Mouse (Mus musculus) kidney, embryonic 15.5 days (tissue): ENCODE data around the gene Clpsl2. TPM values are rescaled to one million over a fixed set of nuclear protein-coding genes. Genes with fewer than 3 reads are reported as not detected.

ENCODE experiments used
- ATAC-seq: fragments of 200-750 bp; cut with Nextera tagmentation; replicated peaks from 2 replicates; pipeline ENCODE4 v1.8.0; 2017; ENCODE audit warnings: moderate TSS enrichment; ENCODE audit not compliant: low FRiP score
- H3K27ac ChIP-seq: fragments of 300-500 bp; sonication (generic); 2 replicates; pipeline ENCODE4 v1.5.1; 2015; ENCODE audit warnings: mild to moderate bottlenecking, inconsistent platforms
- H3K27me3 ChIP-seq: fragments of 300-500 bp; sonication (generic); 2 replicates; pipeline ENCODE4 v1.6.1; 2015; ENCODE audit warnings: inconsistent platforms
- H3K36me3 ChIP-seq: fragments of 300-500 bp; sonication (generic); 2 replicates; pipeline ENCODE4 v1.6.1; 2015; ENCODE audit warnings: inconsistent platforms
- H3K4me1 ChIP-seq: fragments of 300-500 bp; sonication (generic); 2 replicates; pipeline ENCODE4 v1.6.1; 2015; ENCODE audit warnings: inconsistent platforms
- H3K4me2 ChIP-seq: fragments of 300-500 bp; sonication (generic); 2 replicates; pipeline ENCODE4 v1.6.1; 2015; ENCODE audit warnings: moderate library complexity, mild to moderate bottlenecking, inconsistent platforms
- H3K4me3 ChIP-seq: fragments of 300-500 bp; sonication (generic); replicated peaks from 2 replicates; pipeline ENCODE4 v1.5.1; 2015; ENCODE audit warnings: mild to moderate bottlenecking, inconsistent platforms
- H3K9ac ChIP-seq: fragments of 300-500 bp; sonication (generic); 2 replicates; pipeline ENCODE4 v1.6.1; 2015; ENCODE audit warnings: mild to moderate bottlenecking, inconsistent platforms
- H3K9me3 ChIP-seq: fragments of 300-500 bp; sonication (generic); replicated peaks from 2 replicates; pipeline ENCODE4 v1.6.1; 2016; ENCODE audit warnings: inconsistent platforms
- WGBS: fragments of 180-500 bp; shearing (Covaris S2); methylation state at CpG from one replicate; pipeline ENCODE4 v1.1.7; 2015; ENCODE audit warnings: mixed read lengths; 5-methylcytosine and 5-hydroxymethylcytosine counted together
- polyA plus RNA-seq: library from polyadenylated mRNA; unstranded; fragments of >200 nt; fragmentation: Nextera tagmentation; extraction: Ambion mirVana; gene quantifications from 2 replicates; pipeline ENCODE4 v1.2.1, GENCODE M21; 2015

The Clpsl2 gene
- polyA plus RNA-seq, 1 experiment from 2014 or later = not detected

- Histone ChIP-seq H3K4me2 (no peak overlapping the region), H3K36me3 (no peaks in the 10 kb centered on the region), H3K9ac (no peak overlapping the region), H3K9me3 (no peaks in the 10 kb centered on the region), H3K27ac (peak overlapping the region; percentile 1; the same call in 1 of the 2 replicates), H3K4me3 (no peak overlapping the region), H3K27me3 (no peaks in the 10 kb centered on the region), H3K4me1 (peaks cover 74% of the 10 kb centered on the region)
- 50% methylated on average over 7 of the region's 7 CpGs for WGBS
- no peak for ATAC-seq
Measured at GRCm38 (mm10) chr17:28513844-28514243, 35.4 kb upstream of the Clpsl2 start.

GRCm38 (mm10) chr17:28514555-28514954 is 34.7 kb upstream of the Clpsl2 start:
- Histone ChIP-seq H3K4me1 (peaks cover 77% of the 10 kb centered on the region), H3K27me3 (no peaks in the 10 kb centered on the region), H3K4me3 (no peak overlapping the region), H3K9me3 (no peaks in the 10 kb centered on the region), H3K27ac (no peak overlapping the region), H3K36me3 (no peaks in the 10 kb centered on the region), H3K4me2 (no peak overlapping the region), H3K9ac (no peak overlapping the region)
- no peak for ATAC-seq
- whole genome bisulfite sequencing = 65% methylated on average over 5 of the region's 5 CpGs

- Histone ChIP-seq H3K4me2 (no peak overlapping the region), H3K27me3 (0 out of 2 replicates have a peak, but pooled peaks cover 2% of the 10 kb centered on the region), H3K4me3 (no peak overlapping the region), H3K9me3 (no peaks in the 10 kb centered on the region), H3K36me3 (no peaks in the 10 kb centered on the region), H3K4me1 (peaks cover 68% of the 10 kb centered on the region), H3K9ac (no peak overlapping the region), H3K27ac (no peak overlapping the region)
- WGBS = 59% methylated on average over 10 of the region's 10 CpGs
- ATAC-seq = no peak
Measured at GRCm38 (mm10) chr17:28515431-28516341, 33.5 kb upstream of the Clpsl2 start.

- Histone ChIP-seq H3K27me3 (peaks cover 9% of the 10 kb centered on the region; the same call in 1 of the 2 replicates), H3K36me3 (no peaks in the 10 kb centered on the region), H3K27ac (peak overlapping the region; percentile 80; the same call in 1 of the 2 replicates), H3K9ac (0 out of 2 replicates have a peak overlapping the region, but pooled peaks have one; percentile 49), H3K4me3 (no peak overlapping the region), H3K4me2 (peak overlapping the region; percentile 85), H3K9me3 (no peaks in the 10 kb centered on the region), H3K4me1 (peaks cover 61% of the 10 kb centered on the region)
- no peak for ATAC-seq
- 64% methylated on average over 4 of the region's 4 CpGs for WGBS
Measured at GRCm38 (mm10) chr17:28516881-28517280, 32.3 kb upstream of the Clpsl2 start.

- no peaks in the 10 kb centered on the region for H3K36me3 ChIP-seq
- peaks cover 60% of the 10 kb centered on the region for H3K4me1 ChIP-seq
- ATAC-seq = 0 out of 2 replicates have a peak, but pooled peaks have one; percentile 34
- H3K9ac ChIP-seq = peak within 1 kb of the TSS; percentile 49
- H3K27ac ChIP-seq = peak within 1 kb of the TSS; percentile 80
- H3K4me2 ChIP-seq = peak within 1 kb of the TSS; percentile 85
- H3K9me3 ChIP-seq = no peaks in the 10 kb centered on the region
- H3K27me3 ChIP-seq = peaks cover 9% of the 10 kb centered on the region; the same call in 1 of the 2 replicates
- WGBS = 3% methylated on average over 16 of the region's 16 CpGs
- peak within 1 kb of the TSS; percentile 48 for H3K4me3 ChIP-seq
Measured at GRCm38 (mm10) chr17:28517441-28517955, 31.7 kb upstream of the Clpsl2 start, which contains the start of gene Fkbp5. TSS of gene Fkbp5 (minus strand) at chr17:28517527.

- Histone ChIP-seq H3K4me3 (peak overlapping the region; percentile 48), H3K9me3 (no peaks in the 10 kb centered on the region), H3K36me3 (no peaks in the 10 kb centered on the region), H3K4me1 (peaks cover 59% of the 10 kb centered on the region), H3K9ac (peak overlapping the region; percentile 49), H3K27me3 (peaks cover 9% of the 10 kb centered on the region; the same call in 1 of the 2 replicates), H3K27ac (peak overlapping the region; percentile 80), H3K4me2 (peak overlapping the region; percentile 85)
- whole genome bisulfite sequencing = under 1% methylated on average over 46 of the region's 46 CpGs
- peak; percentile 57 for ATAC-seq
Measured at GRCm38 (mm10) chr17:28517956-28518614, 31.1 kb upstream of the Clpsl2 start.

GRCm38 (mm10) chr17:28518615-28519071 is 30.6 kb upstream of the Clpsl2 start:
- peaks cover 64% of the 10 kb centered on the region for H3K4me1 ChIP-seq
- no peak for ATAC-seq
- H3K9me3 ChIP-seq = no peaks in the 10 kb centered on the region
- WGBS = 17% methylated on average over 8 of the region's 8 CpGs
- H3K27me3 ChIP-seq = peaks cover 9% of the 10 kb centered on the region; the same call in 1 of the 2 replicates
- H3K36me3 ChIP-seq = no peaks in the 10 kb centered on the region
- peak overlapping the region; percentile 80 for H3K27ac ChIP-seq
- peak overlapping the region; percentile 85 for H3K4me2 ChIP-seq
- H3K9ac ChIP-seq = peak overlapping the region; percentile 49
- H3K4me3 ChIP-seq = peak overlapping the region; percentile 48

GRCm38 (mm10) chr17:28519827-28520226 is 29.4 kb upstream of the Clpsl2 start:
- no peaks in the 10 kb centered on the region for H3K9me3 ChIP-seq
- no peak overlapping the region for H3K4me3 ChIP-seq
- WGBS = 94% methylated on average over 3 of the region's 3 CpGs
- H3K9ac ChIP-seq = no peak overlapping the region
- H3K27me3 ChIP-seq = peaks cover 9% of the 10 kb centered on the region; the same call in 1 of the 2 replicates
- no peaks in the 10 kb centered on the region for H3K36me3 ChIP-seq
- H3K27ac ChIP-seq = no peak overlapping the region
- no peak overlapping the region for H3K4me2 ChIP-seq
- H3K4me1 ChIP-seq = peaks cover 59% of the 10 kb centered on the region
- no peak for ATAC-seq

GRCm38 (mm10) chr17:28520561-28520960 is 28.6 kb upstream of the Clpsl2 start:
- H3K9ac ChIP-seq = no peak overlapping the region
- ATAC-seq = no peak
- no peaks in the 10 kb centered on the region for H3K36me3 ChIP-seq
- no peaks in the 10 kb centered on the region for H3K9me3 ChIP-seq
- 80% methylated on average over 4 of the region's 4 CpGs for WGBS
- H3K4me1 ChIP-seq = peaks cover 55% of the 10 kb centered on the region
- peaks cover 9% of the 10 kb centered on the region; the same call in 1 of the 2 replicates for H3K27me3 ChIP-seq
- no peak overlapping the region for H3K27ac ChIP-seq
- H3K4me3 ChIP-seq = no peak overlapping the region
- no peak overlapping the region for H3K4me2 ChIP-seq

- no peak overlapping the region for H3K4me2 ChIP-seq
- no peak overlapping the region for H3K27ac ChIP-seq
Measured at GRCm38 (mm10) chr17:28521071-28521726, 28.0 kb upstream of the Clpsl2 start.

GRCm38 (mm10) chr17:28521920-28522319 is 27.3 kb upstream of the Clpsl2 start:
- no peaks in the 10 kb centered on the region for H3K36me3 ChIP-seq
- H3K27me3 ChIP-seq = peaks cover 9% of the 10 kb centered on the region; the same call in 1 of the 2 replicates
- ATAC-seq = no peak
- H3K9ac ChIP-seq = no peak overlapping the region
- 34% methylated on average over 6 of the region's 6 CpGs for WGBS
- H3K9me3 ChIP-seq = no peaks in the 10 kb centered on the region
- H3K4me2 ChIP-seq = peak overlapping the region; percentile 98
- H3K4me3 ChIP-seq = peak overlapping the region; percentile 69
- 0 out of 2 replicates have a peak overlapping the region, but pooled peaks have one; percentile 93 for H3K27ac ChIP-seq
- H3K4me1 ChIP-seq = peaks cover 48% of the 10 kb centered on the region

More at GRCm38 (mm10) chr17:28521071-28521726, 28.0 kb upstream of the Clpsl2 start:
- Histone ChIP-seq H3K27me3 (peaks cover 9% of the 10 kb centered on the region; the same call in 1 of the 2 replicates), H3K36me3 (no peaks in the 10 kb centered on the region), H3K4me1 (peaks cover 51% of the 10 kb centered on the region), H3K4me3 (no peak overlapping the region), H3K9me3 (no peaks in the 10 kb centered on the region), H3K9ac (no peak overlapping the region)
- WGBS = 61% methylated on average over 5 of the region's 5 CpGs
- ATAC-seq = no peak
